Comparison of ENCODE assay signal across 8 mouse cellular contexts in the genomic region with DNA sequence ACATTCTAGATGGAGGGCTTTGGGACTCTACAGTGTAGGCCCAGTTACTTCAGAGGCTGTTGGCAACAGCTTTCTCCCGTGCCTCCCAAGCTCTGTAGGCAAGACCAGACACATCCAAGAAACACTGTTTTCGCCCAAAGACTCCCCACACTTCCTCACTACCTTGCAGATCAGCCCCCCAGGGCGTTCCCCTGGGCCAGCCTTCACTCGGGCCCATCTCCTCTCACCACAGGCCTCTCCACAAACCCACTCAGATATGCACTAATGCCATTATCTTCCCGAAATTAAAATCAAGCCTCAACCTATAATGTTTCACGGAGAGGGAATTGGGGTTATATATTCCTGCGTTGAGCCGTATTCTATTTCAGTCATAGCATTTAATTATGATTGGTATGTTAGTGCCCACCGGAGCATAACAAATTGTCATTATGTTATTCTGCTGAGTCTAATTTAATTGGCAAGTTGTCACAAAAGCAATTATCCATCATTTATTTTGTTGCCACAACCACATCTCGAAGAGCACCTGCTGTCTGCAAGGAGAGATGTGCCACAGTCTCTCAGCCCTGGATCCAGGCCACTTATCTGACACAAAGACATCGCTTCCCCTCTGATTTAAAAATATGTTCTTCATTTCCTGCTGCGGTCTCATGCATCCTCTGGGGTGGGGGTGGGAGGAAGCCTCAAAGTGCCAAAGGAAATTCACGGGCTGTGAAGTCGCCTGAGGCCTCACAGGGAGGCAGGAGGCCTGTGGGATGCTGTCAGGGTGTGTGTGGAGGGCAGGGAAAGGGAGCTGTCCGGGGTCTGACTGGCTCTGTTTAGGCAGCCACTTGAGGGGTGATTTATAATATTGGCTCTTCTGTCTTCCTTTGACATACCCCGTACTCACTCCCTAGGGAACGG. TPM values are rescaled to one million over a fixed set of nuclear protein-coding genes. Genes with fewer than 3 reads are reported as not detected.
DNase-seq lines count a peak whose midpoint lies in the region; ATAC-seq lines count a peak whose summit lies in the region.

No protein-coding gene starts in this region.

- H3K4me3 ChIP-seq in brown adipose tissue, adult 24 weeks (ENCODE audit: insufficient read depth, low read depth, low read length) = peak overlapping the region; percentile 36

- H3K4me1 ChIP-seq in brown adipose tissue, adult 24 weeks (ENCODE audit: control insufficient read depth, insufficient read depth, insufficient read length, low read length) = peaks cover 12% of the 10 kb centered on the region

- ATAC-seq in inflammation-experienced regulatory T-cells, adult 6 months = peak; percentile 80

- peak overlapping the region; percentile 77 for H3K27ac ChIP-seq in brown adipose tissue, adult 24 weeks (replicated peaks; ENCODE audit: low read depth, low read length)

- DNase-seq in embryo, embryonic 11 days = peak; percentile 59
- no peak for DNase-seq in embryo, embryonic 9.5 days (ENCODE audit: extremely low spot score)
- DNase-seq in lung, postnatal 4 days = peak; percentile 25 to 56
- peak; percentile 73 to 76 for DNase-seq in spleen, postnatal 36 days (ENCODE audit: low spot score in 2 of 2)
- no peak for DNase-seq in urinary bladder, postnatal 14 days (ENCODE audit: low spot score)
- no peak for DNase-seq in cerebellum, adult 11-12 months

RNA-seq across cellular contexts. Expression of a gene that starts 29.6 kb away (rescaled TPM):
- polyA plus RNA-seq in brown adipose tissue, adult 24 weeks (2012; ENCODE audit: insufficient read depth, insufficient read length, missing spikeins) = 150 and 192 TPM in 2 replicates
- polyA plus RNA-seq in inflammation-experienced regulatory T-cells, adult 6 months (2017; shearing (Covaris generic)) = 100 to 1,000 TPM in 2 of 3 experiments, 10 to 100 TPM in 1; 75.3 to 134 (median 101) TPM

Comparison
In these comparisons a context has a peak if more than half of its experiments do, and no peak if none do; other contexts are left out.
1. DNase-seq: peak in embryo, embryonic 11 days (single experiment), lung, postnatal 4 days (2 of 2) and spleen, postnatal 36 days (2 of 2); none in embryo, embryonic 9.5 days (single experiment), urinary bladder, postnatal 14 days (single experiment) and cerebellum, adult 11-12 months (single experiment).